Mouse (Mus musculus) lung, postnatal 10 days (tissue): ENCODE data around the gene Gm17361.
"Not testable (repeated sequence)": the region's sequence is repeated elsewhere in the genome, so short reads cannot be mapped to it uniquely, and the experiment has no call there.

ENCODE experiments used
- DNase-seq: peaks from one replicate; pipeline ENCODE4 v3.0.0; 2021

Gm17361 gene

DNA sequence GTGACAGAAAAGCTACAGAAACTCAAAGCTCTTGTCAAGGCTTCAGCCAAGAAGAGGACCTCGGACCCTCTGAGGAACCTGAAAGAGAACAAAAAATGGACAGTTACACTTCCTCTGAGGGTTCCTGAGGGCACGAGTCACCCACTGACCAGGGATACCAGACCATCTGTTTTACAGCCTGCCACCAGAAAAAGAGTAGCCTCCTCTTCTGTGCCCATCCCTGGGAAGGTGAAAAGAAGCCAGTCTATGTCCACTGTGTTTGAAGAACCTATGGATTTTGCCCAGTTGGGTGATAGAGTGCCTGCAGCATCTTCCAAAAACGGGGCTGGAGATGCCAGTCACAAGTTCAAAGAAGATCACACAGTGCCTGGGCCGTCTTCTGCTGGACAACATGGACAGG is at the start of gene Gm17361:
Gm17361 (plus strand) TSS at position 301 of the 400 bp plus-strand sequence.
- not testable (repeated sequence) for DNase-seq
